Comparison of ENCODE assay signal across 21 mouse cellular contexts in the genomic region with DNA sequence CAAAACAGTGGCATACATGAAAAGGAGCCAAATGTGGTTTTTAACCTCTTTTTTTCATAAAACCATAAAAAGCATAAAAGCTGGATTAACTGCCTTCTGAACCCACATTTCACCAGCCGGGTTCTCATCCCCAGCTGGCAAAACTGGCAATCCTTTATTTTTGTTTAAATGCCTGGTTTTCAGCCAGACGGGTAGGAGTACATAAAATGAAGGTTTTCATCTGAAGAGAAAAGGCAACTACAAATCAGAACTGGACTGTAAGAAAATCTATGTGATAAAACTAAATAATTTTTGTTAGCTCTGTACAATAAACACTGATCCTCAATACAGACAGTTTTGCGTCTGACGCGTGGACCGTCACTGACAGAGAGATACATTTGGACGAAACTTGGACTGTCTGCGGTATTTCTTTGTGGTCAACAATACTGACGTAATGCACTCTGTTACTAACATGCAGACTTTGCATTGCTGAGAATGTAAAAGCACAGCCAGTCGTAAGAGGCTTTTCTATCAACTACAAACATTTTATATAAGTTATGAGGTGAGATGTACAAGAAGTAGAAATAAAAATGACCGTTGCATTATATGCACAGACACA.
A peak's percentile ranks its signal among the peaks of the same experiment; 100 is the strongest.
DNase-seq lines count a peak whose midpoint lies in the region; ATAC-seq and TF ChIP-seq lines count a peak whose summit lies in the region.
"Had no signal": no experiment of that assay in that cellular context is flagged by ENCODE, and none has a peak within 500 bp of the region (broad histone marks: within the 10 kb centered on the region; RNA-seq: fewer than 3 reads in every experiment).

No protein-coding gene starts in this region.

- no peaks in the 10 kb centered on the region for H3K9me3 ChIP-seq in embryonic facial prominence, embryonic 13.5 days
- H3K9me3 ChIP-seq in embryonic facial prominence, embryonic 10.5 days: no peaks in the 10 kb centered on the region
- H3K9me3 ChIP-seq in lung, embryonic 15.5 days: no peaks in the 10 kb centered on the region
- H3K9me3 ChIP-seq: G1E; heart, embryonic 10.5 days; limb, embryonic 12.5 days; neural tube, embryonic 12.5 days had no signal

- no peak for TF ChIP-seq POLR2A in brain, embryonic 14.5 days (IDR thresholded peaks at IDR 0.05; ENCODE audit: borderline replicate concordance, extremely low read depth, insufficient read depth, insufficient read length, poor library complexity, severe bottlenecking)

- 79% methylated on average over 11 of the region's 11 CpGs for WGBS in embryonic facial prominence, embryonic 13.5 days
- WGBS in embryonic facial prominence, embryonic 10.5 days: 92% methylated on average over 11 of the region's 11 CpGs
- 45% methylated on average over 11 of the region's 11 CpGs for WGBS in lung, embryonic 15.5 days

- no peaks in the 10 kb centered on the region for H3K27me3 ChIP-seq in embryonic facial prominence, embryonic 13.5 days
- no peaks in the 10 kb centered on the region for H3K27me3 ChIP-seq in embryonic facial prominence, embryonic 10.5 days (replicated peaks; ENCODE audit: low read depth, poor library complexity, severe bottlenecking)
- H3K27me3 ChIP-seq in lung, embryonic 15.5 days: no peaks in the 10 kb centered on the region
- H3K27me3 ChIP-seq: limb, embryonic 12.5 days; neural tube, embryonic 12.5 days had no signal

- ATAC-seq in embryonic facial prominence, embryonic 13.5 days (ENCODE audit: insufficient number of reproducible peaks, insufficient read depth, low FRiP score, low TSS enrichment, low read depth): no peak
- ATAC-seq in lung, embryonic 15.5 days (ENCODE audit: borderline replicate concordance, extremely low read depth, low FRiP score, low TSS enrichment): peak; percentile 35; the same call in 1 of the 2 replicates
- ATAC-seq in CD4-positive, CD25-positive, alpha-beta regulatory T cell, adult 4 months: no peak
- ATAC-seq: intestine, postnatal 0 days had no signal

- DNase-seq in embryonic facial prominence, embryonic 10.5 days (ENCODE audit: low spot score): no peak
- DNase-seq in lung, postnatal 4 days: no peak
- peak; percentile 74 for DNase-seq in brain, embryonic 14.5 days (ENCODE audit: low read depth)
- peak; percentile 57 for DNase-seq in layer of hippocampus, adult 9-10 months (ENCODE audit: low spot score)
- DNase-seq in MN1 (ENCODE audit: low spot score): no peak
- DNase-seq: adrenal gland, postnatal 14 days; embryo, embryonic 11 days; gastrocnemius, postnatal 14 days; heart, postnatal 14 days; kidney, postnatal 10 days; thymus, adult 2 months had no signal

- H3K4me1 ChIP-seq in embryonic facial prominence, embryonic 13.5 days: no peaks in the 10 kb centered on the region
- H3K4me1 ChIP-seq in embryonic facial prominence, embryonic 10.5 days: no peaks in the 10 kb centered on the region
- H3K4me1 ChIP-seq in lung, embryonic 15.5 days: no peaks in the 10 kb centered on the region
- H3K4me1 ChIP-seq: heart, embryonic 10.5 days; limb, embryonic 12.5 days; neural tube, embryonic 12.5 days had no signal

- H3K27ac ChIP-seq in embryonic facial prominence, embryonic 13.5 days: peak overlapping the region; percentile 16; the same call in 1 of the 2 replicates
- no peak overlapping the region for H3K27ac ChIP-seq in embryonic facial prominence, embryonic 10.5 days (replicated peaks)
- no peak overlapping the region for H3K27ac ChIP-seq in lung, embryonic 15.5 days
- H3K27ac ChIP-seq: heart, embryonic 10.5 days; hindbrain, embryonic 14.5 days; limb, embryonic 12.5 days; liver, embryonic 14.5 days; neural tube, embryonic 12.5 days had no signal

- no peak for TF ChIP-seq CTCF in brain, embryonic 14.5 days (IDR thresholded peaks at IDR 0.05; ENCODE audit: borderline replicate concordance, extremely low read depth, insufficient read depth, insufficient read length)

- no peaks in the 10 kb centered on the region for H3K36me3 ChIP-seq in embryonic facial prominence, embryonic 13.5 days
- H3K36me3 ChIP-seq in embryonic facial prominence, embryonic 10.5 days (replicated peaks): peaks cover 6% of the 10 kb centered on the region; the same call in 1 of the 2 replicates
- H3K36me3 ChIP-seq in lung, embryonic 15.5 days: no peaks in the 10 kb centered on the region
- H3K36me3 ChIP-seq: G1E; heart, embryonic 10.5 days; neural tube, embryonic 12.5 days had no signal

- H3K9ac ChIP-seq in embryonic facial prominence, embryonic 13.5 days: no peak overlapping the region
- no peak overlapping the region for H3K9ac ChIP-seq in lung, embryonic 15.5 days
- H3K9ac ChIP-seq: hindbrain, embryonic 14.5 days; limb, embryonic 12.5 days; liver, embryonic 14.5 days; neural tube, embryonic 12.5 days had no signal

- H3K4me3 ChIP-seq in embryonic facial prominence, embryonic 13.5 days: no peak overlapping the region
- H3K4me3 ChIP-seq in embryonic facial prominence, embryonic 10.5 days: no peak overlapping the region
- H3K4me3 ChIP-seq in lung, embryonic 15.5 days: no peak overlapping the region
- H3K4me3 ChIP-seq: heart, embryonic 10.5 days; limb, embryonic 12.5 days; neural tube, embryonic 12.5 days had no signal

- no peak overlapping the region for H3K4me2 ChIP-seq in embryonic facial prominence, embryonic 13.5 days
- no peak overlapping the region for H3K4me2 ChIP-seq in lung, embryonic 15.5 days
- H3K4me2 ChIP-seq: hindbrain, embryonic 14.5 days; limb, embryonic 12.5 days; neural tube, embryonic 12.5 days had no signal

Comparison
In these comparisons a context has a peak if more than half of its experiments do, and no peak if none do; other contexts are left out.
1. DNase-seq: peak in brain, embryonic 14.5 days (single experiment) and layer of hippocampus, adult 9-10 months (single experiment); none in embryonic facial prominence, embryonic 10.5 days (single experiment), lung, postnatal 4 days (0 of 2) and MN1 (single experiment).